Mouse (Mus musculus): Measurements from ENCODE around the gene Rev3l.

The Rev3l gene

GRCm38 (mm10) chr10:39731736-39732265, at the start of gene Rev3l:
Rev3l (plus strand) TSS chr10:39732118.
- DNase-seq (ENCODE audit: low read depth) = peak; percentile 95

DNA sequence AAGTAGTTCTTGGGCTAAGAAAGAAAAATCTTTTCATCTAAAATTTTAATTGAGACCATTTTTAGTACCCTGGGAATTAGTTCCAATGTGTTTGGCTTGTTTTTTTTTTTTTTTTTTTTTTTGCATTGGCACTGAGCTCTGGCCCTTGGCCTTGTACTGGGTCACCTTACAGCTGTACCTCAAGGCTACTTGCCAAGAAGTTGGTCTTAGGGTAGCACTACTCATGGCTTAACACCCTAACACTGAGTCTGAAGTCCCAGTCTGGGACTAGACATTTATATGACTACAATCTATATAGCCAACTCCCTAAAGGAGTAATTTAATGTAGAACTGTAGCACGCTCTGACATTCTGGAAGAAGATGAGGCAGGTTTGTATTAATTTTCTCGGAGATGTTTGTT, 49.4 kb upstream of the Rev3l start:
- no peak for DNase-seq (ENCODE audit: low read depth)

DNA sequence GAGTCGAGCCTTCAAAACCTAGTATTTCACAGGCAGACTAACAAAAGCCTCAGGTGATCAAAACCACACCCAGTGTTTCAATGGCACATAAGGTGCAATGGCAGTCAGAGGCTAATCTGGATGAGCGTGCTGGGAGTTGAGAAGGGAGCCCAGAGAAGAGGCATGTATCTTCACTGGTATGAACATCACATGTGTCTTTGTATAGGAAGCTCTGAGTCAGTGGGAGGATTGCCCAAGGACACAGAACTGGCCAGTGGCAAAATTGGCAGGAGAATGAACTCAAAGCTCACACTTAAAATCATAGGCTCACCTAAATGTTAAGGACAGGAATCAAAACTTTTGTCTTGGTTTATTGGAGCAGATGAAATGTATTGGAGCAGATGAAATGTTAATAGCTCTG, 48.4 kb upstream of the Rev3l start:
- DNase-seq (ENCODE audit: low read depth) = no peak

DNA sequence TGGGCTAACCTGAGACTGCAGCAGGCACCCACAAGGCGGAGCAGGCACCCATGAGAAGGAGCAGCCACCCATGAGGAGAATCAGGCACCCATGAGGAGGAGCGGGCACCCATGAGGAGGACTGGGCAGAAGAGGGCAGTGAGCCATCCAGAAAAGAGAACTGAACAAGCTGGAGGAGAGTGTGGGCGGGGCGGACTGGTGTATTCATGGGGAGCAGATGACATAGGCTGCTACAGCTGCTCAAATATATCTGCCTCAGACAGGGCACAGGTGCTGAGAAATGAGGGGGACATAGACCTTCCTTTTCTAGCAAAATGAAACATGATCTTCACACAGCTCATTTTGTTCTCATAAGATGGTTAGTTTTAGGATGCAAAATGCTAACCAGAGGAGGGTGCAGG, 45.1 kb upstream of the Rev3l start:
- no peak for DNase-seq (ENCODE audit: low read depth)

DNA sequence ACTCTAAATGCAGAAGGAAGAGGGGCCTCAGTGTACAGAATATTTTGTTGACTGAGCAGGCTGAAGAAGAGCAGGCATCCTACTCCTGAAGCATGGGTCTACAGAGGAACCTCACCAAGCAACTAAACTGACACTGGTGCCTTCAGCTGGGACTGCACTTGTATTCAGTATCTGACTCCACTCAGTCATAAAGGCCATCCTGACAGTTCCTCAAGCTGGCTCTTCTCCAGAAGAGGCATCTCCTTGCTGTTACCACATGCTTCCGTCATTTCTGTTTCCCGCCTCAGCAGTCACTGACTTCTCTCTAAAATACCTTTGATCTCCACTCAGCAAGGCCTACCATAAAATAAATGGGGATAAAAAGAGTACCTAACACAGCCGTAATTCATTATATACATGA, 44.1 kb upstream of the Rev3l start:
- DNase-seq (ENCODE audit: low read depth) = no peak

DNA sequence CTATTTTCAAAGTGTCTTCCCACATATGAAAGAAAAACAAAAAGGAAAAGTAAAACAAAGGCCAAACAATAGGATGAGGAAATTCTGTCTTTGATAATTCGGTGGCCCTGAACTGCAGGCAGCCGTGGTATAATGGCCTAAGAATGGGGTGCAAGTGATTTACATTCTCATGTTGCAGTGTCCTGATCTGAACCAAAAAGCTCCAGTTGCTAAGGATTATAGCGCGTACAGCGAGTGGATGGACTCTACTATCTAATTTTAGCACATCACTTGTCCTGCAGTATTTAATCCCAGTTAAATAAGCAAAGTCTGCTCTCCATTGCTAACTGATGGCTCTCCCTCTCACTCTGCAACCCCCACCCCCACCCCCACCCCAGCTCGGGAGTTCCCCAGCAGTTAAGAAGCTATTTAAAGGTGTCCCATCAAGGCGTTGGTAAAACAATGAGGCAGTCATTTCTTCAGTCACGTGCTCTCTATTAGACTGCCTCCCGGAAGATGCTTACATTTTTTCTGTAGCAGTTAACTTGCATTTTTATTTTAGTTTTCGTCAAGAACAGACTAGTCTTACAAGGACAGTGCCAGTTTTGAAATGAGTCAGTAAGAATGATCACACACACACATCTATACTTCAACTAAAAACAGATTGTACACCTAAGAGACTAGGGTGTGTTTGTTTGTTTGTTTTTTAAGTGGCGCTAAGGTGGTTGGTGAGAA, 40.4 kb upstream of the Rev3l start:
- DNase-seq (ENCODE audit: low read depth) = no peak

GRCm38 (mm10) chr10:39692152-39692551, 39.8 kb upstream of the Rev3l start:
- DNase-seq (ENCODE audit: low read depth) = no peak

- DNase-seq (ENCODE audit: low read depth) = no peak
Measured at GRCm38 (mm10) chr10:39707717-39708510, 24.0 kb upstream of the Rev3l start.

DNA sequence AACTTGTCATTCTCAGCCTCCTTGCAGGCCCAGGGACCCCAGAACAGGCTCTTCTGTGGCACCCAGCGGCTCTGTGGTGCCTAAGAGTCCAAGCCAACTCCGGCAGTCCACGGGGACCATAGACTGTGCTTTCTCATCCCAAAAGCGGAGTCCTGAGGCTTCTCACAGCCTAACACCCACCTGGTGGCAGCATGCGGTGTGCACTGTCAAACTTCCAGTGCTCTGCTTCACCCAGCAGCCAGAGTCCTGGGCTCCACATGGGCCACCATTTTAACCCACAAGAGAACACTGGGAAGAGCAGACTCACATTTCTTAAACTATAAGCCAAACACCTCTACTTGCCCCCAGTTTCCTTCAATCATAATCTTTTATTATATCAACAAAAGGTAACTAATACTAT, 15.0 kb upstream of the Rev3l start:
- no peak for DNase-seq (ENCODE audit: low read depth)

- DNase-seq (ENCODE audit: low read depth) = peak; percentile 94
Measured at GRCm38 (mm10) chr10:39730976-39731735, 762 bp upstream of the Rev3l start.

- DNase-seq (ENCODE audit: low read depth) = no peak
Measured at GRCm38 (mm10) chr10:39732266-39733100, 565 bp downstream of the Rev3l start.

- DNase-seq (ENCODE audit: low read depth) = no peak
Measured at GRCm38 (mm10) chr10:39733101-39733399, 1.1 kb downstream of the Rev3l start.

GRCm38 (mm10) chr10:39733421-39733930, 1.6 kb downstream of the Rev3l start:
- DNase-seq (ENCODE audit: low read depth) = no peak

GRCm38 (mm10) chr10:39736187-39736586, 4.3 kb downstream of the Rev3l start:
- no peak for DNase-seq (ENCODE audit: low read depth)

GRCm38 (mm10) chr10:39742057-39742456, 10.1 kb downstream of the Rev3l start:
- no peak for DNase-seq (ENCODE audit: low read depth)

DNA sequence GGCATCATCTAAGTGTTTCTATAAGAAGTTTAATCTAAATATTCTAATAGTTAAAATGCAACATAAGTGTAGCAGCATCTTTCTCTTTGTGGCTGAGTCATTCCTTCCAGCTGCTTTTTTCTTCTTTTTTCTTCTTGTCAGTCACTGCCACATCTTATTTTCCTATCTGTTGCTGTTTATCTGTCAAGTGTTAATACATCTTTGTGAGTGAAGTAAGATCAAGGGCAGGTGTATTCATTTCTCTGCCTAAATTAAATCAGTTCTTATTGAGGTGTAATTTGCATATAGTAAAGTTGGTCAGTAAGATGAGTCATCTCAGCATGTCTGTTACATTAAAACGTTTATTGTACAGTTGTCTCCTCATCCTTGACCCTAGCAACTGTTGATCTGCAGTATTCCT, 32.8 kb downstream of the Rev3l start:
- no peak for DNase-seq (ENCODE audit: low read depth)

DNA sequence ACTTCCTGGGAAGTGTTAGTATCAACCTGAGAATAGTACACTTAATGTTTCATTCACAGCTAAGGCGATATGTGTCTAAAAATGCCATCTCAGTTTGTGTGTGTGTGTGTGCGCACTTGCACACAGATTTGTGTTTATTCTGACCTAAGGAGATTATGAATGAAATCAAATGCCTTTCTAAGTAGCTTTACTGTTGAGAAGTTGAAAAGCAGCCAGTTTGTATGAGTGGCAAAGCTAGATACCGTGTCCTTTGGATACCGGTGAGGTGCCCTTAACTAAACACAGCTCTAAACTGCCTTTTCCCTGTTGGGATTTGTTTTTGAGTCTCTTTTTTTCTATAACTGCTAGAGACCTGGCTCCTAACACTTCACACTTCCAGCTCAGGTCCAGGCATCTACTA, 34.8 kb downstream of the Rev3l start:
- DNase-seq (ENCODE audit: low read depth) = no peak

DNA sequence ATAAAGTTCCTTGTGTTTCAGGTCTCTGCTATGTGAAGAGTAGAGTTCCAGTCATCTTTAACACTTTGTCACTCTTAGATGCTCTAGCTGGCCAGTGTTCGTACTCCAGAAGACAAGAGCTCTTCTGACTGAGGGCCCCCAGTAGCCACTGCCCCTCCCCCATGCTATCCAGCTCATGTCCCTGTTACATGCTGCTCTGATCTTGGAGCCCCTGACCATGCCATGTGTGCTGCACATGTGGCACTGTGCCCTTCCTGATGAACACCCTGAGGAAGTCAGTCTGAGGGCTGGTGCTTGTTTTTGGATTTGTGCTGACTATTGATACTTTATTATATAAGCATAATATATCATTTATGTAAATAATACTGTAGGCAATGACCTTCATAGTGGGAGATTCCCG, 40.3 kb downstream of the Rev3l start:
- no peak for DNase-seq (ENCODE audit: low read depth)

DNA sequence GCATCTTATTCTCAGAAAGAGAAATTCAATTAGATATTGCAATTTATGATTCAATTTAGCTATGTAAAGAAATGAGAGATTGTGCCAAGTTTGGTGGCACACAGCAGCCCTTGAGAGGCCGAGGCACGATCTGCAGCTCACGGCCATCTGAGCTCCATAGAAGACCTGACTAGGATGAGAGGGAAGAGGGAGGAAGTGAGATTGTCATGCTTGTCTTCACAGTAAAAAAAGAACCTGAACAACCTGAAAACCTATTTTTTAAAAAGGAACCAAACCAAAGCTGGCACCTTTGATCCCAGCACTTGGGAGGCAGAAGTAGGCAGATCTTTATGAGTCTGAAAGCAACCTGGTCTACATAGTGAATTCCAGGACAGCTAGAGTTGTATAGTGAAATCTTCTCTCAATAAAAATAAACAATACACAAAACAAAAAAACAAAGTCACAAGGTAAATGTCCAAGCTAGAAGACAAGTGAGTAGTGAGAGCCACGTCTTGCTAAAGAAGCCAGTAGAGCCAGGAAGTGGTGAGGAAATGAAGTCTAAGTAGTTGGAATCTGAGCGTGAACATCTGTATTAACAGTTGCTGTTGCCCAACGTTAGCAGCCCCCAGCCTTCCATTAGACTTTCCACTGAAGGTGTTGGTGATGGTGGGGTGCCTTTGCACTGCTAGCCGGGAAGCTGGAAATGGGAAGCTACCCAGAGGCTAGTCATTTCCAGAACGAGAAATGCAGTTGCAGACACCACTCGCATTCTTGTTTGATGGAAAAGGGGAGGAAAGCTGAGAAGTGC, 42.2 kb downstream of the Rev3l start:
- DNase-seq (ENCODE audit: low read depth) = peak; percentile 31

DNA sequence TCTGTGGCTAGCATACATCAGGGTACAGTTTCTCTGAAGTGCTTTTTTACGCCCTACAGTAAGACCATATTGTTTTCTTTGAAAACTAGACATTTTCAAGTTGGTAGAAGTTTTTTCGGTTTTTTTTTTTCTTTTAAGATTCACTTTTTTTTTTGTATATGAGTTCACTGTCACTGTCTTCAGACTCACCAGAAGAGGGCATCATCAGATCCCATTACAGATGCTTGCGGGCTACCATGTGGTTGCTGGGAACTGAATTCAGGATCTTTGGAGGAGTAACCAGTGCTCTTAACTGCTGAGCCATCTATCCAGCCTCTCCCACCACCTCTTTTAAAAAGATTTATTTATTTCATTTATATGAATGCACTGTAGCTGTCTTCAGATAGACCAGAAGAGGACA, 45.0 kb downstream of the Rev3l start:
- peak; percentile 45 for DNase-seq (ENCODE audit: low read depth)

DNA sequence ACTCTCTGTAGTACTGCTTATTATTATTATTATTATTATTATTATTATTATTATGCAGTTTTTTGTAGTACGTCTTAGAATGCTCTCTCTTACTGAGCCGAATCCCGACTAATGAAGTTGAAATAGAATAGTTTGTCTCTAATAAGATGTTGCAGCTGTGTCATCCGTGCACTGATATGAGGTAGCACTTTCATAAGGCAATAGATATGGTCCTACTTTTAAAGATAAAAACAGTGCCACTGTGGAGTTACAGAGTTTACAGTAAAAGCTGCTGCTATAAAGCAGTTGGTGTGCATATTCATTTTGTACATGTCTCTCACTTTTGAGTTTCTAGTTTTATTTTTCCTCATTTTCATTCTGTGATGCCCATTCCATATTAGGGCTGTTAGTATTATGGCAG, 46.4 kb downstream of the Rev3l start:
- DNase-seq (ENCODE audit: low read depth) = no peak

Measured in naive thymus-derived CD4-positive, alpha-beta T cell, adult 2 months (primary cell).